Mouse (Mus musculus) stomach, postnatal 0 days (tissue): ENCODE measurements around the gene Slc5a10. TPM values are rescaled to one million over a fixed set of nuclear protein-coding genes. Genes with fewer than 3 reads are reported as not detected.
A peak's percentile ranks its signal among the peaks of the same experiment; 100 is the strongest.

ENCODE experiments used
- ATAC-seq: fragments of 200-750 bp; cut with Nextera tagmentation; 2 replicates; pipeline ENCODE4 v1.8.0; 2017; ENCODE audit not compliant: low FRiP score, low TSS enrichment
- DNase-seq: peaks from one replicate; pipeline ENCODE4 v3.0.0-alpha.2; 2016; ENCODE audit warnings: low spot score
- H3K27ac ChIP-seq: fragments of 300-500 bp; sonication (generic); replicated peaks from 2 replicates; pipeline ENCODE4 v1.5.1; 2014; ENCODE audit warnings: mild to moderate bottlenecking, control low read depth
- H3K27me3 ChIP-seq: fragments of 300-500 bp; sonication (generic); 2 replicates; pipeline ENCODE4 v1.6.1; 2014; ENCODE audit warnings: low read length; ENCODE audit not compliant: control insufficient read depth, insufficient read depth
- H3K36me3 ChIP-seq: fragments of 300-500 bp; sonication (generic); 2 replicates; pipeline ENCODE4 v1.6.1; 2014; ENCODE audit warnings: low read length, mixed read lengths; ENCODE audit not compliant: control insufficient read depth, insufficient read depth
- H3K4me1 ChIP-seq: fragments of 300-500 bp; sonication (generic); replicated peaks from 2 replicates; pipeline ENCODE4 v1.6.1; 2014; ENCODE audit warnings: antibody characterized with exemption; ENCODE audit not compliant: control insufficient read depth, insufficient read depth
- H3K4me2 ChIP-seq: fragments of 300-500 bp; sonication (generic); replicated peaks from 2 replicates; pipeline ENCODE4 v1.6.1; 2014; ENCODE audit warnings: low read depth, mild to moderate bottlenecking, control low read depth, moderate library complexity
- H3K4me3 ChIP-seq: fragments of 300-500 bp; sonication (generic); 2 replicates; pipeline ENCODE4 v1.5.1; 2014; ENCODE audit warnings: low read depth, low read length, control low read depth
- H3K9ac ChIP-seq: fragments of 300-500 bp; sonication (generic); 2 replicates; pipeline ENCODE4 v1.6.1; 2014; ENCODE audit warnings: mild to moderate bottlenecking, low read length, control low read depth, mixed read lengths
- H3K9me3 ChIP-seq: fragments of 300-500 bp; sonication (generic); 2 replicates; pipeline ENCODE4 v1.6.1; 2016; ENCODE audit warnings: low read length; ENCODE audit not compliant: control insufficient read depth
- CTCF ChIP-seq: IDR thresholded peaks from 2 replicates; pipeline ENCODE4 v1.5.1; 2016; ENCODE audit warnings: antibody characterized with exemption, low read depth, mild to moderate bottlenecking, moderate library complexity
- EP300 ChIP-seq: optimal IDR thresholded peaks from 2 replicates; pipeline ENCODE3; 2016; ENCODE audit warnings: antibody characterized with exemption
- WGBS: fragments of 180-500 bp; shearing (Covaris S2); extraction: QIAGEN DNeasy Blood & Tissue Kit; methylation state at CpG from one replicate; pipeline ENCODE4 v1.1.7; 2014; 5-methylcytosine and 5-hydroxymethylcytosine counted together
- polyA plus RNA-seq: library from polyadenylated mRNA; unstranded; fragments of >200 nt; fragmentation: Nextera tagmentation; extraction: Ambion mirVana; gene quantifications from 2 replicates; pipeline ENCODE4 v1.2.1, GENCODE M21; 2015

Gene Slc5a10
- polyA plus RNA-seq, 1 experiment from 2014 or later = not detected

- H3K4me3 ChIP-seq = no peak overlapping the region
- H3K4me2 ChIP-seq = no peak overlapping the region
- DNase-seq (no peak), ATAC-seq (no peak)
- no peaks in the 10 kb centered on the region; the same call in 1 of the 2 replicates for H3K36me3 ChIP-seq
- WGBS = 47% methylated on average over 2 of the region's 2 CpGs
- no peaks in the 10 kb centered on the region for H3K4me1 ChIP-seq
- no peaks in the 10 kb centered on the region for H3K9me3 ChIP-seq
- H3K27ac ChIP-seq = 0 out of 2 replicates have a peak overlapping the region, but pooled peaks have one; percentile 6
- TF ChIP-seq EP300 (no peak), CTCF (no peak)
- no peaks in the 10 kb centered on the region for H3K27me3 ChIP-seq
- no peak overlapping the region for H3K9ac ChIP-seq
Measured at GRCm38 (mm10) chr11:61728037-61728436, 7.4 kb upstream of the Slc5a10 start.

DNA sequence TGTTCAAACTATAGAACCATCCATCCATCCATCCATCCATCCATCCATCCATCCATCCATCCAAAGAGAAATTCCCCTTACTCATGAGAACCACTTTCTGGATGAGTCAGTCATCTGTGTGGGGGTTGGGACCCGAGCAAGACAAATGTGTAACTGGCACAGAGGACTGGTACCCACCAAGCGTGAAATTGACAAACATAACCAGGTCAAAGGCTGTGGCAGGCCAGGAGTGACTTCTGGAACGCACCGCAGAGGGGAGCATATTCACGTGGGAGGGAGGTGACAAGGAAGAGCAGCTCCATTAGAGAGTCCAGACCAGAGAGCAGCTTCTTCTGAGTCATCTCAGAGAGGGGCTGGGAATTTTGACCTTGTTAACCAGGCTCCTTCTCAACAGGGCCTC, 1.5 kb upstream of the Slc5a10 start:
- no peak overlapping the region for H3K4me3 ChIP-seq
- 75% methylated on average over 5 of the region's 5 CpGs for WGBS
- H3K36me3 ChIP-seq = no peaks in the 10 kb centered on the region
- H3K9ac ChIP-seq = no peak overlapping the region
- H3K27me3 ChIP-seq = no peaks in the 10 kb centered on the region
- DNase-seq = no peak
- H3K27ac ChIP-seq = no peak overlapping the region
- no peak overlapping the region for H3K4me2 ChIP-seq
- TF ChIP-seq CTCF (no peak), EP300 (no peak)
- no peaks in the 10 kb centered on the region for H3K9me3 ChIP-seq
- no peak for ATAC-seq
- no peaks in the 10 kb centered on the region for H3K4me1 ChIP-seq

DNA sequence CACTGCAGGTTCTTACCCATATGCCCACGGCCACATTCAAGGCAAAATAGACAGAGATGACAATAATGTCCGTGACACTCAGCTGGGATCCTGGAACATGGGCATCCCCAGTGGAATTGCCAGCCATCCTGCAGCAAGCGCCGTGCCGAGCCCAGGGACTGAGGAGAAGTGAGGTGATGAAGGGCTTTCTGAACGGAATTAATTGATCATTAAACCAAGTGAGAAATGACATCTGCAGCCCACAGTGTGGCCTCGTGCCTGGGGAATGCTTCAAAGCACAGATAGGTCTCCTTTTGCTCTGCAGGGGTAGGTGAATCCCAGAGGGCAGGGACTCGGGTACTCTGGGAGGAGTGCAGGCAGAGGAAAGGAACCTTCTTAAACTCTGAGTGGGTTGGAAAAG, 800 bp downstream of the Slc5a10 start:
- no peak overlapping the region for H3K4me3 ChIP-seq
- DNase-seq = no peak
- no peaks in the 10 kb centered on the region for H3K27me3 ChIP-seq
- H3K4me1 ChIP-seq = no peaks in the 10 kb centered on the region
- WGBS = 72% methylated on average over 8 of the region's 8 CpGs
- no peak for ATAC-seq
- H3K36me3 ChIP-seq = no peaks in the 10 kb centered on the region
- no peak overlapping the region for H3K27ac ChIP-seq
- TF ChIP-seq EP300 (no peak), CTCF (no peak)
- H3K4me2 ChIP-seq = no peak overlapping the region
- no peaks in the 10 kb centered on the region for H3K9me3 ChIP-seq
- no peak overlapping the region for H3K9ac ChIP-seq

- Histone ChIP-seq H3K9ac (no peak overlapping the region), H3K27me3 (no peaks in the 10 kb centered on the region), H3K4me3 (no peak overlapping the region), H3K9me3 (no peaks in the 10 kb centered on the region), H3K4me1 (no peaks in the 10 kb centered on the region), H3K27ac (no peak overlapping the region), H3K4me2 (no peak overlapping the region), H3K36me3 (no peaks in the 10 kb centered on the region)
- 51% methylated on average over 3 of the region's 3 CpGs for WGBS
- no peak for ATAC-seq
- TF ChIP-seq EP300 (no peak), CTCF (no peak)
- DNase-seq = no peak
Measured at GRCm38 (mm10) chr11:61719387-61719786, 1.2 kb downstream of the Slc5a10 start.

DNA sequence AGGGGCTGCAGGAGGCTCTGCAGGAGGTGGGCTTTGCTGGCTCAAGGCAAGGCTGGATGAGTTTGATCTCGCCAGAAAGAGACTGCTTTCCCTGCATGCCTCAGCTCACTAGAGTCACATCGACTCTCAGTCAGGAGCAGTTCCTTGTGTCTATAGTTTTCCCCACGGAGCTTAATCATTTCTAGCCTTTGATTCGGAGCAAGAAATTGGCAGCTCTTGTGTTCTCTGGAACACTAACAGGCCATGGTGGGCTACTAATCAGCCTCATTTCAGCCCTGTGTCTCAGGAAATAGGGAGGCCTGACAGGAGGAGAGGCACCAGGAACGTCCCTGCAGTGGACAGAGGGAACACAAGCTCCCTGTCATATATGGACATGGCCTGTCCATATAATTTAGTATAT, 2.6 kb downstream of the Slc5a10 start:
- ATAC-seq (no peak), DNase-seq (no peak)
- H3K36me3 ChIP-seq = no peaks in the 10 kb centered on the region
- H3K4me3 ChIP-seq = no peak overlapping the region
- no peak overlapping the region for H3K4me2 ChIP-seq
- no peaks in the 10 kb centered on the region for H3K4me1 ChIP-seq
- TF ChIP-seq EP300 (no peak), CTCF (no peak)
- H3K9ac ChIP-seq = no peak overlapping the region
- H3K9me3 ChIP-seq = no peaks in the 10 kb centered on the region
- H3K27me3 ChIP-seq = no peaks in the 10 kb centered on the region
- no peak overlapping the region for H3K27ac ChIP-seq
- 69% methylated on average over 5 of the region's 5 CpGs for whole genome bisulfite sequencing

DNA sequence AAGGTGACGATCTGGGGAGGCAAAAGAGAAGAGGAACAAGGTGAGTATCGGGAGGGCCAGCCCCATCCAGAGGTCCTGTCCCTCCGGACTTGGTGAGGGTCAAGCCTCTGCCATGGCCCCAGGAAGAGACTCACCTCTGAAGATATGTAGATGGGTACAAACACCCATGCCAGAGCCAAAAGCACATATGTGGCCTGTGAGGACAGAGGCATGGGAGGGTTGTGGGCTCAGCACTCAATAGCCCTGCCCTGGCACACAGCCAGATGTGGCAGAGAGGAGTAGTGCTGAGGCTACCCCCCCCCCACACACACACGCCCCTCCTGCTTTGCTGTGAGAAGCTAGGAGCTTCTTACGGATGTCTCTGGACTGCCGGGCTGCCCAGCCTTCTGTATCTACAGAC, 5.5 kb downstream of the Slc5a10 start:
- DNase-seq (no peak), ATAC-seq (no peak)
- Histone ChIP-seq H3K9ac (no peak overlapping the region), H3K36me3 (no peaks in the 10 kb centered on the region), H3K27me3 (no peaks in the 10 kb centered on the region), H3K9me3 (no peaks in the 10 kb centered on the region), H3K4me1 (no peaks in the 10 kb centered on the region), H3K4me2 (no peak overlapping the region), H3K4me3 (no peak overlapping the region), H3K27ac (no peak overlapping the region)
- TF ChIP-seq EP300 = no peak
- 62% methylated on average over 6 of the region's 6 CpGs for WGBS
